Mouse (Mus musculus) layer of hippocampus, adult 9-11 months (tissue): Measurements from ENCODE around the gene Gpr89.

Experiments
- DNase-seq: peaks from one replicate; pipeline ENCODE4 v3.0.0; 2022

The Gpr89 gene

GRCm38 (mm10) chr3:96820116-96820915 is 84.8 kb downstream of the Gpr89 start:
- DNase-seq: no peak
